In genomic region chr10:93833699-93834393, GRCm38 (mm10) we compare ENCODE assay signal across 8 mouse cellular contexts. TPM values are rescaled to one million over a fixed set of nuclear protein-coding genes. Genes with fewer than 3 reads are reported as not detected.
DNase-seq lines count a peak whose midpoint lies in the region; ATAC-seq and TF ChIP-seq lines count a peak whose summit lies in the region.

No protein-coding gene starts in this region.

- no peaks in the 10 kb centered on the region for H3K4me1 ChIP-seq in forebrain, postnatal 0 days (ENCODE audit: insufficient read depth)
- peaks cover 37% of the 10 kb centered on the region for H3K4me1 ChIP-seq in liver, embryonic 15.5 days (replicated peaks)
- 0 out of 2 replicates have a peak, but pooled peaks cover 4% of the 10 kb centered on the region for H3K4me1 ChIP-seq in neural tube, embryonic 11.5 days (ENCODE audit: control insufficient read depth, insufficient read depth, low read length)

- H3K4me2 ChIP-seq in forebrain, postnatal 0 days (ENCODE audit: low read depth), result peak overlapping the region; percentile 98
- H3K4me2 ChIP-seq in liver, embryonic 15.5 days, result peak overlapping the region; percentile 98
- peak overlapping the region; percentile 96 for H3K4me2 ChIP-seq in neural tube, embryonic 11.5 days (ENCODE audit: low read depth)

- peaks cover 43% of the 10 kb centered on the region for H3K27me3 ChIP-seq in forebrain, postnatal 0 days (ENCODE audit: insufficient read depth, low read length)
- H3K27me3 ChIP-seq in liver, embryonic 15.5 days, result peaks cover 79% of the 10 kb centered on the region
- H3K27me3 ChIP-seq in neural tube, embryonic 11.5 days (ENCODE audit: control insufficient read depth, insufficient read depth, low read length), result peaks cover 11% of the 10 kb centered on the region

- TF ChIP-seq CTCF in layer of hippocampus, adult 2 months (conservative IDR thresholded peaks at IDR 0.05), result no peak
- TF ChIP-seq CTCF in forebrain, postnatal 0 days (IDR thresholded peaks at IDR 0.05; ENCODE audit: low read depth), result 0 out of 2 replicates have a peak, but pooled peaks have one; percentile 8

- no peaks in the 10 kb centered on the region for H3K9me3 ChIP-seq in forebrain, postnatal 0 days (ENCODE audit: low read length)
- no peaks in the 10 kb centered on the region for H3K9me3 ChIP-seq in liver, embryonic 15.5 days (replicated peaks)
- H3K9me3 ChIP-seq in neural tube, embryonic 11.5 days (ENCODE audit: control insufficient read depth, low read length), result no peaks in the 10 kb centered on the region

- no peak for DNase-seq in layer of hippocampus, adult 2 months (ENCODE audit: low spot score in 2 of 2)
- no peak for DNase-seq in layer of hippocampus, adult 8-10 months (ENCODE audit: low spot score in 2 of 2)
- DNase-seq in cerebellum, adult 9-10 months, result peak; percentile 26
- peak; percentile 50 for DNase-seq in forebrain, postnatal 0 days
- peak; percentile 65 for DNase-seq in induced T-regulatory cell, adult 2 months (ENCODE audit: low read depth)
- peak; percentile 92 for DNase-seq in neural tube, embryonic 11.5 days (ENCODE audit: low spot score)
- peak; percentile 53 to 60 for DNase-seq in thymus, adult 18-20 months

- H3K4me3 ChIP-seq in layer of hippocampus, adult 2 months, result peak overlapping the region; percentile 41
- peak overlapping the region; percentile 48 for H3K4me3 ChIP-seq in forebrain, postnatal 0 days (ENCODE audit: low read depth, low read length)
- H3K4me3 ChIP-seq in liver, embryonic 15.5 days (replicated peaks), result peak overlapping the region; percentile 76
- peak overlapping the region; percentile 81 for H3K4me3 ChIP-seq in neural tube, embryonic 11.5 days (ENCODE audit: low read depth, low read length)

- peak; percentile 74 for ATAC-seq in forebrain, postnatal 0 days
- ATAC-seq in liver, embryonic 15.5 days (ENCODE audit: insufficient read depth), result peak; percentile 86
- peak; percentile 95 for ATAC-seq in neural tube, embryonic 11.5 days (ENCODE audit: insufficient read depth, low FRiP score, low TSS enrichment)

- under 1% methylated on average over 73 of the region's 75 CpGs for WGBS in forebrain, postnatal 0 days
- under 1% methylated on average over 74 of the region's 75 CpGs for WGBS in liver, embryonic 15.5 days (ENCODE audit: insufficient replicate concordance)
- WGBS in neural tube, embryonic 11.5 days, result under 1% methylated on average over 56 of the region's 75 CpGs

- H3K27ac ChIP-seq in layer of hippocampus, adult 2 months, result no peak overlapping the region
- no peak overlapping the region for H3K27ac ChIP-seq in forebrain, postnatal 0 days (ENCODE audit: low read depth, low read length)
- peak overlapping the region; percentile 39; the same call in 1 of the 2 replicates for H3K27ac ChIP-seq in liver, embryonic 15.5 days (replicated peaks)
- H3K27ac ChIP-seq in neural tube, embryonic 11.5 days (ENCODE audit: low read depth, low read length), result no peak overlapping the region

- H3K36me3 ChIP-seq in forebrain, postnatal 0 days (ENCODE audit: insufficient read depth), result no peaks in the 10 kb centered on the region
- H3K36me3 ChIP-seq in liver, embryonic 15.5 days (replicated peaks), result no peaks in the 10 kb centered on the region
- no peaks in the 10 kb centered on the region for H3K36me3 ChIP-seq in neural tube, embryonic 11.5 days (ENCODE audit: control insufficient read depth, insufficient read depth, low read length)

- peak overlapping the region; percentile 43 for H3K9ac ChIP-seq in forebrain, postnatal 0 days
- peak overlapping the region; percentile 63 for H3K9ac ChIP-seq in liver, embryonic 15.5 days
- peak overlapping the region; percentile 66 for H3K9ac ChIP-seq in neural tube, embryonic 11.5 days (ENCODE audit: low read length)

RNA-seq across cellular contexts. Expression of gene Usp44, which starts 2.5 kb away (rescaled TPM):
- total RNA-seq in layer of hippocampus, adult 2 months (2021), result not detected
- total RNA-seq in layer of hippocampus, adult 8-10 months (2022), result not detected
- total RNA-seq in forebrain, postnatal 0 days (2014; rRNA removed), result 0.08 and 0.14 TPM in 2 replicates
- 0.05 and 0.08 TPM in 2 replicates for polyA plus RNA-seq in forebrain, postnatal 0 days (2015; fragmentation: Nextera tagmentation; extraction: Ambion mirVana)
- polyA plus RNA-seq in liver, embryonic 15.5 days (2015; fragmentation: Nextera tagmentation; extraction: Ambion mirVana), result 1.1 and 1.3 TPM in 2 replicates
- 6.4 and 9.1 TPM in 2 replicates for polyA plus RNA-seq in neural tube, embryonic 11.5 days (2014; fragmentation: Nextera tagmentation; extraction: Ambion mirVana)

Comparison
In these comparisons a context has a peak if more than half of its experiments do, and no peak if none do; other contexts are left out.
1. DNase-seq: peak in cerebellum, adult 9-10 months (single experiment), forebrain, postnatal 0 days (single experiment), induced T-regulatory cell, adult 2 months (single experiment), neural tube, embryonic 11.5 days (single experiment) and thymus, adult 18-20 months (2 of 2); none in layer of hippocampus, adult 2 months (0 of 2) and layer of hippocampus, adult 8-10 months (0 of 2).
2. Peak in every context shown above with its lines, with median percentiles within 50 percentile points of each other: H3K4me3 ChIP-seq, ATAC-seq, H3K4me2 ChIP-seq and H3K9ac ChIP-seq.